In the genomic region with DNA sequence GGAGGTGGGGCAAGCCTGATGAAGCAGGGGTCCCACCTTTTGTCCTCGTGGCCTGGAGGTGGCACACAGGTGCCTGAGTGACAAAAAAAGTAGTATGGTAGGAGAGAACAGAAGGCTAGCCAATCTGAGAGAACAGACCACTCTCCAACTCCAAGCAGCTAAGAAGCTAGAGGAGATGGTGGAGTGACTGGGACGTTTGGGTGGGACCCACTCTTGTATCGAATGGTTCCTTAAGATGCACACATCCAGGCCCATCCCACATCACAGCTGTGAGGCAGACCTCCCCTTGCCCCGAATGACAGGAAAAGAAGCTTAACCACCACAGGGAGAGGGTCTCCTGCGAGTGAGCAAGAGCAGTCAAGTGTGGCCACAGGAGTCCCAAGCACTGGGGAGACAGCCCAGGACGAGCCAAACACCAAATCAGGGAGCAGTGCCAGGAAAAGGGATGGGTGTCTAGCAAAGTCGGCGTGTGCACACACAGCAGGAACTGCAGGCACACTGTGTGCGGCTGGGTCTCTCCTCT, we compare ENCODE assay signal across 9 mouse cellular contexts.
DNase-seq lines count a peak whose midpoint lies in the region; ATAC-seq and TF ChIP-seq lines count a peak whose summit lies in the region.
"Had no signal": no experiment of that assay in that cellular context is flagged by ENCODE, and none has a peak within 500 bp of the region (broad histone marks: within the 10 kb centered on the region; RNA-seq: fewer than 3 reads in every experiment).

No protein-coding gene starts in this region.

- no peak for TF ChIP-seq POLR2A in limb, embryonic 14.5 days (IDR thresholded peaks at IDR 0.05; ENCODE audit: borderline replicate concordance, extremely low read depth, insufficient read depth, insufficient read length)

- H3K4me2 ChIP-seq in forebrain, embryonic 14.5 days (ENCODE audit: low read length), result peak overlapping the region; percentile 42
- peak overlapping the region; percentile 32 for H3K4me2 ChIP-seq in limb, embryonic 14.5 days (replicated peaks; ENCODE audit: low read depth, low read length, severe bottlenecking)

- peak overlapping the region; percentile 72 for H3K27ac ChIP-seq in heart, embryonic 10.5 days
- H3K27ac ChIP-seq in forebrain, embryonic 14.5 days (ENCODE audit: low read depth, low read length), result peak overlapping the region; percentile 85
- H3K27ac ChIP-seq in limb, embryonic 14.5 days (replicated peaks; ENCODE audit: low read depth, low read length), result peak overlapping the region; percentile 27; the same call in 1 of the 2 replicates

- no peak for TF ChIP-seq CTCF in E14TG2a.4 (conservative IDR thresholded peaks at IDR 0.05; ENCODE audit: low read length)

- H3K4me1 ChIP-seq in heart, embryonic 10.5 days, result peaks cover 12% of the 10 kb centered on the region
- H3K4me1 ChIP-seq in E14TG2a.4 (replicated peaks; ENCODE audit: low read depth, low read length), result peaks cover 68% of the 10 kb centered on the region
- peaks cover 56% of the 10 kb centered on the region for H3K4me1 ChIP-seq in forebrain, embryonic 14.5 days (ENCODE audit: control insufficient read depth, insufficient read depth, low read length)
- H3K4me1 ChIP-seq in limb, embryonic 14.5 days (ENCODE audit: control insufficient read depth, insufficient read depth, low read length), result peaks cover 58% of the 10 kb centered on the region

- DNase-seq in heart, embryonic 10.5 days (ENCODE audit: low spot score), result no peak
- no peak for DNase-seq in heart, postnatal 36 days
- no peak for DNase-seq in forebrain, embryonic 14.5 days (ENCODE audit: low spot score)
- DNase-seq in limb, embryonic 14.5 days (ENCODE audit: low spot score), result no peak
- no peak for DNase-seq in left cerebral cortex, adult 11 months (ENCODE audit: low spot score)
- no peak for DNase-seq in embryo, embryonic 9.5 days (ENCODE audit: extremely low spot score)
- DNase-seq in cerebellum, adult 18-20 months, result no peak
- DNase-seq: gastrocnemius, postnatal 14 days had no signal

- no peaks in the 10 kb centered on the region for H3K36me3 ChIP-seq in heart, embryonic 10.5 days
- H3K36me3 ChIP-seq in E14TG2a.4 (ENCODE audit: insufficient read depth, low read length), result no peaks in the 10 kb centered on the region
- no peaks in the 10 kb centered on the region for H3K36me3 ChIP-seq in forebrain, embryonic 14.5 days (ENCODE audit: control insufficient read depth, insufficient read depth, low read length)
- H3K36me3 ChIP-seq in limb, embryonic 14.5 days (ENCODE audit: control insufficient read depth, insufficient read depth, low read length), result no peaks in the 10 kb centered on the region

- intact Hi-C loops in heart, postnatal 36 days (cut with DNase I), result loop anchor here (1.0 to 5.0 kb wide), 4 partner anchors 36 to 306 kb away; no protein-coding TSS in a partner anchor

- no peaks in the 10 kb centered on the region for H3K27me3 ChIP-seq in heart, embryonic 10.5 days (ENCODE audit: insufficient read depth, poor library complexity, severe bottlenecking)
- H3K27me3 ChIP-seq in E14TG2a.4 (ENCODE audit: insufficient read depth, low read length), result 0 out of 2 replicates have a peak, but pooled peaks cover 10% of the 10 kb centered on the region
- no peaks in the 10 kb centered on the region for H3K27me3 ChIP-seq in forebrain, embryonic 14.5 days (replicated peaks; ENCODE audit: control insufficient read depth, insufficient read depth, low read length)
- H3K27me3 ChIP-seq in limb, embryonic 14.5 days (ENCODE audit: control insufficient read depth, insufficient read depth, low read length), result no peaks in the 10 kb centered on the region

- no peak overlapping the region for H3K9ac ChIP-seq in forebrain, embryonic 14.5 days (ENCODE audit: low read length)
- 0 out of 2 replicates have a peak overlapping the region, but pooled peaks have one; percentile 13 for H3K9ac ChIP-seq in limb, embryonic 14.5 days (ENCODE audit: low read depth, low read length, severe bottlenecking)

- ATAC-seq in forebrain, embryonic 14.5 days, result peak; percentile 1; the same call in 1 of the 2 replicates
- ATAC-seq in limb, embryonic 14.5 days (ENCODE audit: low FRiP score, low read depth), result no peak

- WGBS in heart, embryonic 10.5 days, result 23% methylated on average over 9 of the region's 9 CpGs
- WGBS in forebrain, embryonic 14.5 days, result 14% methylated on average over 9 of the region's 9 CpGs
- 33% methylated on average over 9 of the region's 9 CpGs for WGBS in limb, embryonic 14.5 days

- no peaks in the 10 kb centered on the region for H3K9me3 ChIP-seq in heart, embryonic 10.5 days
- H3K9me3 ChIP-seq in E14TG2a.4 (ENCODE audit: low read length), result no peaks in the 10 kb centered on the region
- H3K9me3 ChIP-seq in forebrain, embryonic 14.5 days (replicated peaks; ENCODE audit: control insufficient read depth, low read length), result no peaks in the 10 kb centered on the region
- H3K9me3 ChIP-seq in limb, embryonic 14.5 days (ENCODE audit: control insufficient read depth, low read length), result no peaks in the 10 kb centered on the region

- H3K4me3 ChIP-seq in heart, embryonic 10.5 days, result peak overlapping the region; percentile 49
- H3K4me3 ChIP-seq in E14TG2a.4 (replicated peaks; ENCODE audit: low read length), result peak overlapping the region; percentile 61
- H3K4me3 ChIP-seq in forebrain, embryonic 14.5 days (ENCODE audit: low read depth, low read length), result 0 out of 2 replicates have a peak overlapping the region, but pooled peaks have one; percentile 7
- no peak overlapping the region for H3K4me3 ChIP-seq in limb, embryonic 14.5 days (replicated peaks; ENCODE audit: low read length)

Comparison
In these comparisons a context has a peak if more than half of its experiments do, and no peak if none do; other contexts are left out.
1. H3K27ac ChIP-seq: peak in every context shown above with its lines; median percentile 85 in forebrain, embryonic 14.5 days; 72 in heart, embryonic 10.5 days; 27 in limb, embryonic 14.5 days.